Mouse (Mus musculus): ENCODE measurements around the gene Sh3bgrl.

The Sh3bgrl gene

GRCm38 (mm10) chrX:109130066-109130465 is 34.9 kb downstream of the Sh3bgrl start:
- in situ Hi-C loops (cut with MboI; ENCODE audit: low sequenced_read_pairs), result no loop called here

GRCm38 (mm10) chrX:109131834-109132233 is 36.7 kb downstream of the Sh3bgrl start:
- in situ Hi-C loops (cut with MboI; ENCODE audit: low sequenced_read_pairs), result no loop called here

- in situ Hi-C loops (cut with MboI; ENCODE audit: low sequenced_read_pairs), result no loop called here
Observed at GRCm38 (mm10) chrX:109132463-109132862, 37.3 kb downstream of the Sh3bgrl start.

- in situ Hi-C loops (cut with MboI; ENCODE audit: low sequenced_read_pairs), result no loop called here
Observed at GRCm38 (mm10) chrX:109133500-109133899, 38.3 kb downstream of the Sh3bgrl start.

- in situ Hi-C loops (cut with MboI; ENCODE audit: low sequenced_read_pairs), result no loop called here
Observed at GRCm38 (mm10) chrX:109136306-109136705, 41.1 kb downstream of the Sh3bgrl start.

GRCm38 (mm10) chrX:109136820-109137219 is 41.7 kb downstream of the Sh3bgrl start:
- in situ Hi-C loops (cut with MboI; ENCODE audit: low sequenced_read_pairs), result no loop called here

GRCm38 (mm10) chrX:109137295-109137694 is 42.1 kb downstream of the Sh3bgrl start:
- in situ Hi-C loops (cut with MboI; ENCODE audit: low sequenced_read_pairs), result no loop called here

- in situ Hi-C loops (cut with MboI; ENCODE audit: low sequenced_read_pairs), result no loop called here
Observed at GRCm38 (mm10) chrX:109141337-109141870, 46.2 kb downstream of the Sh3bgrl start.

GRCm38 (mm10) chrX:109142281-109142680 is 47.1 kb downstream of the Sh3bgrl start:
- in situ Hi-C loops (cut with MboI; ENCODE audit: low sequenced_read_pairs), result no loop called here

- in situ Hi-C loops (cut with MboI; ENCODE audit: low sequenced_read_pairs), result no loop called here
Observed at GRCm38 (mm10) chrX:109145779-109146178, 50.6 kb downstream of the Sh3bgrl start.

- in situ Hi-C loops (cut with MboI; ENCODE audit: low sequenced_read_pairs), result no loop called here
Observed at GRCm38 (mm10) chrX:109147108-109147507, 51.9 kb downstream of the Sh3bgrl start.

GRCm38 (mm10) chrX:109151228-109151627 is 56.1 kb downstream of the Sh3bgrl start:
- in situ Hi-C loops (cut with MboI; ENCODE audit: low sequenced_read_pairs), result no loop called here

GRCm38 (mm10) chrX:109160326-109160725 is 65.2 kb downstream of the Sh3bgrl start:
- in situ Hi-C loops (cut with MboI; ENCODE audit: low sequenced_read_pairs), result no loop called here

- in situ Hi-C loops (cut with MboI; ENCODE audit: low sequenced_read_pairs), result no loop called here
Observed at GRCm38 (mm10) chrX:109160901-109161300, 65.7 kb downstream of the Sh3bgrl start.

GRCm38 (mm10) chrX:109175038-109175437 is 79.9 kb downstream of the Sh3bgrl start:
- in situ Hi-C loops (cut with MboI; ENCODE audit: low sequenced_read_pairs), result no loop called here

GRCm38 (mm10) chrX:109175470-109175869 is 80.3 kb downstream of the Sh3bgrl start:
- in situ Hi-C loops (cut with MboI; ENCODE audit: low sequenced_read_pairs), result no loop called here

GRCm38 (mm10) chrX:109184706-109185478 is 89.7 kb downstream of the Sh3bgrl start:
- in situ Hi-C loops (cut with MboI; ENCODE audit: low sequenced_read_pairs), result no loop called here

GRCm38 (mm10) chrX:109189607-109190006 is 94.4 kb downstream of the Sh3bgrl start:
- in situ Hi-C loops (cut with MboI; ENCODE audit: low sequenced_read_pairs), result no loop called here

- in situ Hi-C loops (cut with MboI; ENCODE audit: low sequenced_read_pairs), result no loop called here
Observed at GRCm38 (mm10) chrX:109190969-109191368, 95.8 kb downstream of the Sh3bgrl start.

- in situ Hi-C loops (cut with MboI; ENCODE audit: low sequenced_read_pairs), result no loop called here
Observed at GRCm38 (mm10) chrX:109191436-109191835, 96.3 kb downstream of the Sh3bgrl start.

- in situ Hi-C loops (cut with MboI; ENCODE audit: low sequenced_read_pairs), result no loop called here
Observed at GRCm38 (mm10) chrX:109196468-109196867, 101.3 kb downstream of the Sh3bgrl start, which contains the start of gene Gm6377. Gene Gm6377, plus strand, starts transcription at chrX:109196756.

- in situ Hi-C loops (cut with MboI; ENCODE audit: low sequenced_read_pairs), result no loop called here
Observed at GRCm38 (mm10) chrX:109207843-109208242, 112.7 kb downstream of the Sh3bgrl start.
